Mouse (Mus musculus) kidney, postnatal 0 days (tissue): ENCODE measurements at regions not wholly inside any gene's neighbourhood (a gene's known extent, or its start where the extent isn't known, plus 50 kb on each side); places are given as distances from the start of the nearest gene placed in this dataset.

Experiments used
- ATAC-seq: fragments of 200-750 bp; cut with Nextera tagmentation; replicated peaks from 2 replicates; pipeline ENCODE4 v1.8.0; 2017; ENCODE audit warnings: low read depth, moderate number of reproducible peaks, moderate TSS enrichment, moderate library complexity; ENCODE audit not compliant: low FRiP score
- DNase-seq: peaks from one replicate; pipeline ENCODE4 v3.0.0-alpha.2; 2016; ENCODE audit warnings: low spot score
- H3K27ac ChIP-seq: fragments of 300-500 bp; sonication (generic); 2 replicates; pipeline ENCODE4 v1.5.1; 2014; ENCODE audit warnings: mild to moderate bottlenecking
- H3K27me3 ChIP-seq: fragments of 300-500 bp; sonication (generic); 2 replicates; pipeline ENCODE4 v1.6.1; 2014; ENCODE audit warnings: low read length, mixed read lengths; ENCODE audit not compliant: insufficient read depth
- H3K36me3 ChIP-seq: fragments of 300-500 bp; sonication (generic); 2 replicates; pipeline ENCODE4 v1.6.1; 2014; ENCODE audit warnings: low read length, mixed read lengths; ENCODE audit not compliant: insufficient read depth
- H3K4me1 ChIP-seq: fragments of 300-500 bp; sonication (generic); replicated peaks from 2 replicates; pipeline ENCODE4 v1.6.1; 2014; ENCODE audit warnings: antibody characterized with exemption, low read length, mixed read lengths; ENCODE audit not compliant: insufficient read depth
- H3K4me2 ChIP-seq: fragments of 300-500 bp; sonication (generic); 2 replicates; pipeline ENCODE4 v1.6.1; 2014; ENCODE audit warnings: mild to moderate bottlenecking, low read length, moderate library complexity, mixed read lengths
- H3K4me3 ChIP-seq: fragments of 300-500 bp; sonication (generic); replicated peaks from 2 replicates; pipeline ENCODE4 v1.5.1; 2014; ENCODE audit warnings: low read depth, low read length
- H3K9ac ChIP-seq: fragments of 300-500 bp; sonication (generic); 2 replicates; pipeline ENCODE4 v1.6.1; 2014; ENCODE audit warnings: low read depth, low read length
- H3K9me3 ChIP-seq: fragments of 300-500 bp; sonication (generic); replicated peaks from 2 replicates; pipeline ENCODE4 v1.6.1; 2016; ENCODE audit warnings: low read length, inconsistent platforms, mixed read lengths
- CTCF ChIP-seq: IDR thresholded peaks from 2 replicates; pipeline ENCODE4 v1.5.1; 2016; ENCODE audit warnings: antibody characterized with exemption, low read depth, mild to moderate bottlenecking, moderate library complexity
- WGBS: fragments of 180-500 bp; shearing (Covaris S2); extraction: QIAGEN DNeasy Blood & Tissue Kit; methylation state at CpG from one replicate; pipeline ENCODE4 v1.1.7; 2014; 5-methylcytosine and 5-hydroxymethylcytosine counted together

GRCm38 (mm10) chr6:140953256-140953655 is 224.2 kb downstream of the Gm11077 start:
- H3K4me3 ChIP-seq, result no peak overlapping the region
- no peak for TF ChIP-seq CTCF
- no peaks in the 10 kb centered on the region for H3K9me3 ChIP-seq
- H3K36me3 ChIP-seq, result no peaks in the 10 kb centered on the region
- no peaks in the 10 kb centered on the region for H3K4me1 ChIP-seq
- H3K4me2 ChIP-seq, result no peak overlapping the region
- no peak overlapping the region for H3K27ac ChIP-seq
- ATAC-seq (no peak), DNase-seq (no peak)
- no peaks in the 10 kb centered on the region for H3K27me3 ChIP-seq
- H3K9ac ChIP-seq, result no peak overlapping the region

- H3K9me3 ChIP-seq, result no peaks in the 10 kb centered on the region
- H3K36me3 ChIP-seq, result no peaks in the 10 kb centered on the region
- H3K4me2 ChIP-seq, result no peak overlapping the region
- H3K27me3 ChIP-seq, result no peaks in the 10 kb centered on the region
- 76% methylated on average over 1 of the region's 1 CpGs for WGBS
- H3K4me3 ChIP-seq, result no peak overlapping the region
- no peak overlapping the region for H3K9ac ChIP-seq
- no peak for TF ChIP-seq CTCF
- no peak for DNase-seq
- H3K4me1 ChIP-seq, result no peaks in the 10 kb centered on the region
- ATAC-seq, result no peak
- H3K27ac ChIP-seq, result no peak overlapping the region
These were observed 224.6 kb downstream of the Gm11077 start for GRCm38 (mm10) chr6:140953721-140954120.

GRCm38 (mm10) chr6:140955751-140956521 is 226.9 kb downstream of the Gm11077 start:
- H3K27me3 ChIP-seq, result no peaks in the 10 kb centered on the region
- H3K9ac ChIP-seq, result no peak overlapping the region
- 48% methylated on average over 13 of the region's 13 CpGs for WGBS
- H3K36me3 ChIP-seq, result no peaks in the 10 kb centered on the region
- H3K4me3 ChIP-seq, result no peak overlapping the region
- no peak for TF ChIP-seq CTCF
- ATAC-seq (no peak), DNase-seq (peak; percentile 28)
- H3K9me3 ChIP-seq, result no peaks in the 10 kb centered on the region
- no peak overlapping the region for H3K4me2 ChIP-seq
- no peaks in the 10 kb centered on the region for H3K4me1 ChIP-seq
- H3K27ac ChIP-seq, result no peak overlapping the region; the same call in 1 of the 2 replicates

GRCm38 (mm10) chr6:140956522-140956863 is 227.4 kb downstream of the Gm11077 start:
- Histone ChIP-seq H3K9me3 (no peaks in the 10 kb centered on the region), H3K36me3 (no peaks in the 10 kb centered on the region), H3K9ac (no peak overlapping the region), H3K4me1 (no peaks in the 10 kb centered on the region), H3K27ac (no peak overlapping the region; the same call in 1 of the 2 replicates), H3K4me3 (no peak overlapping the region), H3K27me3 (no peaks in the 10 kb centered on the region), H3K4me2 (no peak overlapping the region)
- no peak for ATAC-seq
- TF ChIP-seq CTCF, result no peak
- WGBS, result 88% methylated on average over 4 of the region's 4 CpGs
- DNase-seq, result no peak

GRCm38 (mm10) chr6:140961987-140962386 is 232.9 kb downstream of the Gm11077 start:
- TF ChIP-seq CTCF, result no peak
- Histone ChIP-seq H3K4me2 (no peak overlapping the region), H3K36me3 (no peaks in the 10 kb centered on the region), H3K4me3 (no peak overlapping the region), H3K4me1 (no peaks in the 10 kb centered on the region), H3K27ac (no peak overlapping the region), H3K27me3 (no peaks in the 10 kb centered on the region), H3K9ac (no peak overlapping the region), H3K9me3 (no peaks in the 10 kb centered on the region)
- DNase-seq, result peak; percentile 57
- WGBS, result 57% methylated on average over 11 of the region's 11 CpGs
- no peak for ATAC-seq

GRCm38 (mm10) chr6:140962563-140962962 is 233.5 kb downstream of the Gm11077 start:
- Histone ChIP-seq H3K4me3 (no peak overlapping the region), H3K4me1 (no peaks in the 10 kb centered on the region), H3K9me3 (no peaks in the 10 kb centered on the region), H3K9ac (no peak overlapping the region), H3K4me2 (no peak overlapping the region), H3K36me3 (no peaks in the 10 kb centered on the region), H3K27me3 (no peaks in the 10 kb centered on the region), H3K27ac (no peak overlapping the region)
- 59% methylated on average over 4 of the region's 4 CpGs for WGBS
- no peak for TF ChIP-seq CTCF
- DNase-seq (no peak), ATAC-seq (no peak)

- Histone ChIP-seq H3K9ac (no peak overlapping the region), H3K27ac (no peak overlapping the region), H3K36me3 (no peaks in the 10 kb centered on the region), H3K27me3 (no peaks in the 10 kb centered on the region), H3K4me2 (no peak overlapping the region), H3K4me3 (no peak overlapping the region), H3K9me3 (no peaks in the 10 kb centered on the region), H3K4me1 (no peaks in the 10 kb centered on the region)
- TF ChIP-seq CTCF, result no peak
- DNase-seq (no peak), ATAC-seq (no peak)
- WGBS, result 64% methylated on average over 6 of the region's 6 CpGs
These were observed 244.6 kb downstream of the Gm11077 start for GRCm38 (mm10) chr6:140973732-140974131.
